Mouse (Mus musculus) E14TG2a.4 (cell line): ENCODE results near the gene Mapk3.

ENCODE experiments used
- CTCF ChIP-seq: conservative IDR thresholded peaks from 2 replicates; pipeline ENCODE4 v1.5.1; 2014; ENCODE audit warnings: low read length
- NANOG ChIP-seq: IDR thresholded peaks from 2 replicates; pipeline ENCODE4 v1.6.1; 2014; ENCODE audit warnings: borderline replicate concordance, low read length, mixed read lengths
- POU5F1 ChIP-seq: IDR thresholded peaks from 2 replicates; pipeline ENCODE4 v1.6.1; 2014; ENCODE audit warnings: low read length, borderline replicate concordance

GRCm38 (mm10) chr7:126770784-126771183 is 11.4 kb downstream of the Mapk3 start:
- TF ChIP-seq CTCF (no peak), POU5F1 (no peak), NANOG (no peak)
